Mouse (Mus musculus): ENCODE results near the gene Tmem126b.

DNA sequence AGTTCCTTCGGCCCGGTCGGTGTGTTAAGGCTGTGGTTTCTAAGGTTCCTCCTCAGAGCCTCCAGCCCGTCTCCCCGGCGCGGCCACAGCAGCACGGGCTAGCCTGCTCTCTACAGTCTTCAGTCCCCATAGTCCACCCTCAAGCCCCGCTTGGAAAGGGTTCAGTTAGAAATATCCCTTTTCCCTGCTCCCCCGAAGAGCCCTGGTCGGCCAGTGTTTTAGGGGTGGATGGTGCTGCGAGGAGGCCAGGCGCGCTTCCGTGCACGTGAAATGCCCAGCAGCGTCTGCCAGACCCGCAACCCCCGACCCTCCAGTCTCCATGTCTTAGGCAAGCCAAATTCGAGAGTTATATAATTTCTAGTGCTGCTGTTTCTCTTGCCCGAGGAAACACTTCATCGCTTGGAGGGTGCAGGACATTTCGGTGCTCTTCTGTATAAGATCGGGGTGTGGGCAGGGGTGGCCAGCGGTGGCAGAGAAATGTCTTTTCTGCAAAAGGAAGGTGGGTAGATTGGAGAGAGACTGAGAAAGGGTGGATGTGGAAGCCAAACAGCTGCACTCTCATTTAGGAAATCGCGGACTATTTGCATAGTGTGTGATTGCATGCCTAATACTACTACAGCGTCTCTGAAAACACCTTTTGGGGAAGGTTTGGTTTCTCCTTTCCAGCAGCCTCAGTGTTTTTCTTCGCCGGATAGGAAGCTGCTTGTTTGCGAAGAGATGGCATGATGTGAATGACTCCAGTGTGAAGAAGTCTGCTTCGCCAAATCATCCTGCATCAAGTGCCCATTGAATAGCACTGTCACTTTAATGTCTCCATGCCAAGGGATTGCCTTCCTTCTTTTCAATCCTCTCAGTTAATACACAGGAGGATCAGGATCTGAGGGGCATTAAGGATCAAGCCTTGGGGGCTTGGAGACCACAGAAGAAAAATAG, 778 bp upstream of the Tmem126b start, which contains the start of gene Dlg2:
- TF ChIP-seq CTCF (IDR thresholded peaks at IDR 0.05): no peak
- no peak for TF ChIP-seq EP300 (IDR thresholded peaks at IDR 0.05)
